Mouse (Mus musculus): ENCODE measurements at regions not wholly inside any gene's neighbourhood (a gene's known extent, or its start where the extent isn't known, plus 50 kb on each side); places are given as distances from the start of the nearest gene placed in this dataset.

DNA sequence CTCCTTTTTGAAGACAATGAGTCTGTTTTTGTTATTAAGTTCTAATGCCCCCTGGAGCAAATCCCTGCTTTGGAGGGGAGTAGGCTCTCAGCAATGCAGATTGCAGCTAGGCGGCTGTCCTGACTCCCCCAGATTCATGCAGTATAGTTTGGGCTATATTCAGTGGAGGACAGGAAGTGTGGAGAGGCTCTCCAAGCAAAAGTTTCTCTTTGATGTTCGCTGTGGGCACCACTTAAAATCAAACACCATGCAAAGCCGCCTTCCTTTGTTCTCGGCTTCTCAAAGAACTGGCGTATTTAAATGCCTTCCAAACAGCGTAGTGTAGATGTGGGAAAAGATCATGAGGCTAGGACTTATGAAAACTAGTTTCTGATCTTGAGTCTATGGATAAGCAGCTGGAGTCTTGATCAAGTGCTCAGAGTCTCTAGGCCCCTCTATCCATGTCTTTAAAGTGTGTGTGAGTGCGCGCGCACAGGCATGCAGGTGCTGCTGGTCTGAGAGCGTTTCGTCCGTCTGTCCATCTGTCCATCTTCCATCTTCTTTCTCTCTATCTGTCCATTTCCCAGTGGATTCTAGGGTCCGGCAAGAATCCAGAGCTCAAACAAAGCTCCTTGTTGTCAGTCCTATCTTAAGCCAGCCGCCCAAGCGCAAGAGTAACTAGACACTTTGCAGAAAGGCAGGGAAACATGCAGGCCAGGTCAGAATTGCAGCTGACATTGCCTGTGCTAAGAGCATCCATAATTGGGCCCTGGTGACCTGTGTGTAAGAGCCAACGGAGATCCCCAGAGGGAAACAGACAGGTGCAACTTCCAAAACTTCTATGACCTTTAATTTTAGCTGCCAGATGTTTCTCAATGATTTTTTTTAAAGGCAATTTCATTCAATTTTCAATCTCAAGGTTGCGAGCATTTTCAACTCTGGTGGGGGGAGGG is 129.4 kb upstream of the Serp2 start:
- no peak for TF ChIP-seq EP300 (optimal IDR thresholded peaks at IDR 0.05)
- TF ChIP-seq CTCF (IDR thresholded peaks at IDR 0.05; ENCODE audit: low read depth): no peak

All from stomach, postnatal 0 days (tissue).